Mouse (Mus musculus): ENCODE measurements around the gene Immp2l. TPM values are rescaled to one million over a fixed set of nuclear protein-coding genes. Genes with fewer than 3 reads are reported as not detected.

Immp2l gene
- total RNA-seq, 2 experiments from 2014 or later: 7.1 to 8.8 TPM

DNA sequence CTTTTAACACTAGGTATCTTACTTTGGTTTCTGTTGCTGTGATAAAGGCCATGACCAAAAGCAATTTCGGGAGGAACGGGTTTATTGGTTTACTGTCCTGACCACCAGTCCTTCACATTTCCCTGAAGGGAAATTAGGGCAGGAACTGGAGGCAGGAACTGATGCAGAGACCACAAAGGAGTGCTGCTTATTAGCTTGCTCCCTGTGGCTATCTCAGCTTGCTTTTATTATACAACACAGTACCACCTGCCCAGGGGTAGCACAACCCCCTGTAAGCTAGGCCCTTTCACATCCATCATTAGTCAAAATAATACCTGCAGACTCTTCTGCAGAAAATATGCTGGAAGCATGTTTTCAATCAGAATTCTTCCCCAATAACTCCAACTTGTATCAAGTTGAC lies 844.4 kb downstream of the Immp2l start:
- no peak for DNase-seq
- intact Hi-C loops (cut with DNase I; ENCODE audit: low total_unique reads): no loop called here

- intact Hi-C loops (cut with DNase I; ENCODE audit: low total_unique reads): no loop called here
- DNase-seq: no peak
Measured at GRCm38 (mm10) chr12:41874015-41874414, 850.1 kb downstream of the Immp2l start.

- intact Hi-C loops (cut with DNase I; ENCODE audit: low total_unique reads): no loop called here
- no peak for DNase-seq
Measured at GRCm38 (mm10) chr12:41877292-41877959, 853.5 kb downstream of the Immp2l start.

GRCm38 (mm10) chr12:41878493-41878892 lies 854.6 kb downstream of the Immp2l start:
- no peak for DNase-seq
- intact Hi-C loops (cut with DNase I; ENCODE audit: low total_unique reads): no loop called here

- intact Hi-C loops (cut with DNase I; ENCODE audit: low total_unique reads): no loop called here
- DNase-seq: no peak
Measured at GRCm38 (mm10) chr12:41878972-41879371, 855.1 kb downstream of the Immp2l start.

DNA sequence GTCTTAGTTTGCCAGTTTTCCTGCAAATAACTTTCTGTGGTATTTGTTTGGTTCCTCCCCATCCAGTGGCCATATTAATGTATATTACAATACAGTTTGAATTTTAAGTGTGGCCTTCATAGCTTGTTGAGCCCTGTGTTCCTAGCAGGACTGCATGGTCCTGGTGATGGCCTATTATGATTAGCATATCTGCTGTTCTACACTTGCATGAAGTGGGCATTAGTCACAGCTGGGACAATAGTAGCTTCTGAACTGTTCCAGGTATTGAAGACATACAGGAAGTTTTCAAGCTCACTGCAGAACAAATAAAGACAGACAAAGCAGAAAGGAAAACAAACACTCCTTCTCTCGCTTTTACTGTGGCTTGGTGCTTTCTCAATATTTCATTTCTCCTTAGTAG lies 855.5 kb downstream of the Immp2l start:
- intact Hi-C loops (cut with DNase I; ENCODE audit: low total_unique reads): no loop called here
- no peak for DNase-seq

DNA sequence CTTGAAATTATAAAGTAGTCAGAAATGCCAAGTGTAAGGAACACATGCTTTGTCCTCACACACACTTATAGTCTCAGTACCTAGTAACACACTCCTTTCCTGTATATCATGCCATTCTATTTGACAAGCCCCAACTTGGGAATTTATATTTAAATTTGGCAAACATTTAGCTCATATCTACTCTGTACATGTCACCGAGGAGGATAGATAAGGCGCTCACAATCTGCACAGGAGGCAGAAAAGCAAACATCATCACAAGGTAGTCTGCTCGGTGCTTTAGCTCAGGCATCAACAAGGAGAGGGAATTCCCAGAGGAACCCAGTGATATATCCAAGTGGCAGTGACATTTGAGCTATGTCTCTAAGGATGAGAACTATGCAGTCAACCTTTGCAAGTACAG lies 856.9 kb downstream of the Immp2l start:
- no peak for DNase-seq
- intact Hi-C loops (cut with DNase I; ENCODE audit: low total_unique reads): no loop called here

GRCm38 (mm10) chr12:41908011-41908410 lies 884.1 kb downstream of the Immp2l start:
- no peak for DNase-seq
- intact Hi-C loops (cut with DNase I; ENCODE audit: low total_unique reads): no loop called here

DNA sequence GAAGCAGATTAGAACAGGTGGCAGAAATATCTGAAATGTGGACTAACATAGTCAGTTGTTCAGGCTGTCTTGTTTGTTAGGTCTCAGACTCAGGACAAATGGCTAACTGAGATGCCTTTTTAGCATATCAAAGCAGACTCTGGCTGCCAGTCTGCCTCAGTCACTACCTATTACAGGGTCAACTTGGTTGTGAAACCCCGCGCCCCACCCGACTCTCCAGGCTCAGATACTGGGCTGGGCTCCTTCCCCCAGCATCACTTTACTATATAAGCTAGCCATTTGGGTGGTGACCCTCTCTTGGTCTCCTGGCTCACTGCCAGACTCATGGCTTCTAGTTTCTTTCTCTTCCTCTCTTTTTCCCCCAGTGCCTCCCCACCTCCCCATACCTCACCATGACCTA lies 887.7 kb downstream of the Immp2l start:
- DNase-seq: no peak
- intact Hi-C loops (cut with DNase I; ENCODE audit: low total_unique reads): no loop called here

GRCm38 (mm10) chr12:41937751-41938150 lies 913.9 kb downstream of the Immp2l start:
- DNase-seq: no peak
- intact Hi-C loops (cut with DNase I; ENCODE audit: low total_unique reads): no loop called here

GRCm38 (mm10) chr12:41941853-41942252 lies 918.0 kb downstream of the Immp2l start:
- intact Hi-C loops (cut with DNase I; ENCODE audit: low total_unique reads): no loop called here
- DNase-seq: no peak

DNA sequence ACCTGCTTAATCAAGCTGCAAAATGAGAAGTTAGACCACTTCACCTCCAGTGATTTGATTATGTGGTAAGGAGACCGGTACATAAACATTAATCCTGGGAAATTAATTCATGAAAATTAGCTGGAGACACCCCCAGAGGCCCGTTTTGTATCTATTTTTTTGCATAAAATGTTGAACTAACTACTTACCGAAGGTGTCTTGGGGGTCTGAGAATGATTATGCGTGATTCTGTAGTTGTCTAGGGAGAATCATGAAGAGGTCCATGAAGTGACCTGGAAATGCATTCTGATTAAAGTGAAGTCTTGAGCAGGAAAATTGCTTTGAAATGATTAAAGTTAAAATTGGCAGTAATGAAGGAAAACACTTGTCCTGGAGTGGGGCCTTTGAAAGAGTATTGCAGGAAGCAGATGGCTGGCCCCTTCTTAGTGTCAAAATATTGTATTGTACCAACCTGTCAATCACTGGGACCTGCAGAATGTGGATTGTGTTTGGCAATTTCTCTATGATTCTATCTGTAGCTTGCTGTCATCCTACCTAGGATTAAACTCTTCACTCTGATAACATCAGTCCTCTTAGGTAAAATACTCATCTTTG lies 920.3 kb downstream of the Immp2l start:
- intact Hi-C loops (cut with DNase I; ENCODE audit: low total_unique reads): no loop called here
- no peak for DNase-seq

GRCm38 (mm10) chr12:41946536-41946935 lies 922.6 kb downstream of the Immp2l start:
- intact Hi-C loops (cut with DNase I; ENCODE audit: low total_unique reads): no loop called here

GRCm38 (mm10) chr12:41949409-41949808 lies 925.5 kb downstream of the Immp2l start:
- intact Hi-C loops (cut with DNase I; ENCODE audit: low total_unique reads): no loop called here
- no peak for DNase-seq

More at GRCm38 (mm10) chr12:41946536-41946935, 922.6 kb downstream of the Immp2l start:
- DNase-seq: no peak

DNA sequence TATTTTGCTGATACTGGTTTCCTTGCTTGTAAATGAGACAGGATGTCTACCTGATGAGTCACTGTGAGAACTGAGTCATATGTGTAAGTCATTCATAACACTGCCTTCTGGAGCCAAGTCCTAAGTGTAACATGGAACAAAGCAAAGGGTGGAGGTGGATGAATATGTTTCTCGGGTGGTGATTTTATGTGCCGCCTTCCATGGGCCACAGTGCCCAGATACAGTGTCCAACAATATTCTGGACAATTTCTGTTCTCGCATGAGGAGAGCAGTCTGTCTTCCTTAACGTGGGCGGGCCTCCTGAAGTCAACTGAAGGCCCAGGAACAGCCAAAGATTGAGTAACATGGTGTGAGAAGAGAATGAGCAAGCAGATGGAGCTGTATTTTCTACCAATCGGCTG lies 926.0 kb downstream of the Immp2l start:
- intact Hi-C loops (cut with DNase I; ENCODE audit: low total_unique reads): no loop called here

GRCm38 (mm10) chr12:41950726-41951125 lies 926.8 kb downstream of the Immp2l start:
- DNase-seq: no peak
- intact Hi-C loops (cut with DNase I; ENCODE audit: low total_unique reads): no loop called here

More for the DNA sequence above, 926.0 kb downstream of the Immp2l start:
- no peak for DNase-seq

- DNase-seq: no peak
- intact Hi-C loops (cut with DNase I; ENCODE audit: low total_unique reads): no loop called here
Measured at GRCm38 (mm10) chr12:41961038-41961437, 937.1 kb downstream of the Immp2l start.

DNA sequence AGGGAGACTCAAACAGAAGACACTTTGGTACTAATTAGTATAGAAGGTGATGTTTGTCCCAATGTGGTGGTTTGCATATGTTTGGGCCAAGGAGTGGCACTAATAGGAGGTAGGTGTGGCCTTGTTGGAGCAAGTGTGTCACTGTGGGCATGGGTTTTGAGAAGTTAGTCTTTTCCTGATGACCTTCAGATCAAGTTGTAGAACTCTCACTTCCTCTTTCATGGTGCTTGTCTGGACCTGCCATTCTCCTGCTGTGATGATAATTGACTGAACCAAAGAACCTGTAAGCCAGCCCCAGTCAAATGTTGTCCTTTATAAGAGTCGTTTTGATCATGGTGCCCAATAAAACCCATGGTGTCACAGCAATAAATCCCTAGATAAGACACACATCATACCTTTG lies 967.5 kb downstream of the Immp2l start:
- no peak for DNase-seq
- intact Hi-C loops (cut with DNase I; ENCODE audit: low total_unique reads): no loop called here
